Mouse (Mus musculus): Measurements from ENCODE around the gene Dcaf7. TPM values are rescaled to one million over a fixed set of nuclear protein-coding genes. Genes with fewer than 3 reads are reported as not detected.

Gene Dcaf7
- polyA plus RNA-seq, 1 experiment = 66.7 TPM

DNA sequence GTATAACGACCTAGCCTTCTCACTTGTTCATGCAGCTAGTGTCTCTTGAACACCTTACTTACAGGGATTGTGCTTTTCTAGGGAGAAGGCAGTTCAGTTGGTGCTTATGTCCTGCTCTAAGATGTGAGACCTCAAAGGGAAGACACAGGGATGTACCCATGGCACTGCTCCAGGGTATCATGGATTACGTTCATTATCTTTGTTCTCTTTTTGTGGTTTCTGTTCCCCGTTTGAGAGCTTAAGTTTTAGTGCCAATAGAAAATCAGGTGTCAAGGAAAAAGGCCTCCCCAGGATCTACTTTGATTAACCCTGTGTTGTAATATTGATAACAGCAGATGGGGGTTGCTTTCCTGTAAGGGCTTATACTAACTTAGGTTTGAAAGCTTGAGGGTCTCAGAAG is 37.1 kb downstream of the Dcaf7 start:
- Histone ChIP-seq H3K27me3 (ENCODE audit: control insufficient read depth, insufficient read depth, low read length) (no peaks in the 10 kb centered on the region), H3K4me1 (ENCODE audit: control insufficient read depth, insufficient read depth, low read length) (no peaks in the 10 kb centered on the region), H3K27ac (ENCODE audit: control insufficient read depth, insufficient read depth, low read depth, low read length) (no peak overlapping the region), H3K36me3 (ENCODE audit: control insufficient read depth, insufficient read depth, low read length) (peaks cover 1% of the 10 kb centered on the region; the same call in 1 of the 2 replicates), H3K4me3 (ENCODE audit: control insufficient read depth, low read depth, low read length) (no peak overlapping the region)
- TF ChIP-seq POLR2A (IDR thresholded peaks at IDR 0.05; ENCODE audit: control insufficient read depth, low read depth, low read length) = no peak
- TF ChIP-seq CTCF (IDR thresholded peaks at IDR 0.05; ENCODE audit: control insufficient read depth, insufficient read depth, insufficient replicate concordance, low read depth, low read length) = no peak

DNA sequence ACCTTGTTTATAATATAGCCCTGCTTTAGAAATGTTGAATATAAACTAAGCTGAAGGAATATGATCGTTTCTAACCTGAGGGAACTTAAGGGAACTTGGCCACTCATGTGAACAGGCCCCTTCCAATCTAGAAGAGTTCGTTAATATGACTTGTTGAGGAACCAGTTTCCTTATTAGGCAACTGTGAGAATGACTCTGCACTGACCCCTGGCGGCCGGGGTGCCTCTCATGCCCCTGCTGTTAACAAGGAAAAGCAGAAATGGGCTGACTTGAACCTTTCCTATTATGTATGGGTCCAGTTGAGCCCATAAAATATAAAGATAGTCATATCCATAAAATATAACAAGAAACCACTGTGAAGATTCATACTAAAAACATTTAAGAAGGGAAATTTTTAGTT is 39.6 kb downstream of the Dcaf7 start:
- Histone ChIP-seq H3K27me3 (ENCODE audit: control insufficient read depth, insufficient read depth, low read length) (no peaks in the 10 kb centered on the region), H3K27ac (ENCODE audit: control insufficient read depth, insufficient read depth, low read depth, low read length) (no peak overlapping the region), H3K36me3 (ENCODE audit: control insufficient read depth, insufficient read depth, low read length) (peaks cover 1% of the 10 kb centered on the region; the same call in 1 of the 2 replicates), H3K4me1 (ENCODE audit: control insufficient read depth, insufficient read depth, low read length) (no peaks in the 10 kb centered on the region), H3K4me3 (ENCODE audit: control insufficient read depth, low read depth, low read length) (no peak overlapping the region)
- TF ChIP-seq POLR2A (IDR thresholded peaks at IDR 0.05; ENCODE audit: control insufficient read depth, low read depth, low read length) (no peak), CTCF (IDR thresholded peaks at IDR 0.05; ENCODE audit: control insufficient read depth, insufficient read depth, insufficient replicate concordance, low read depth, low read length) (peak; percentile 54; the same call in 1 of the 2 replicates)

DNA sequence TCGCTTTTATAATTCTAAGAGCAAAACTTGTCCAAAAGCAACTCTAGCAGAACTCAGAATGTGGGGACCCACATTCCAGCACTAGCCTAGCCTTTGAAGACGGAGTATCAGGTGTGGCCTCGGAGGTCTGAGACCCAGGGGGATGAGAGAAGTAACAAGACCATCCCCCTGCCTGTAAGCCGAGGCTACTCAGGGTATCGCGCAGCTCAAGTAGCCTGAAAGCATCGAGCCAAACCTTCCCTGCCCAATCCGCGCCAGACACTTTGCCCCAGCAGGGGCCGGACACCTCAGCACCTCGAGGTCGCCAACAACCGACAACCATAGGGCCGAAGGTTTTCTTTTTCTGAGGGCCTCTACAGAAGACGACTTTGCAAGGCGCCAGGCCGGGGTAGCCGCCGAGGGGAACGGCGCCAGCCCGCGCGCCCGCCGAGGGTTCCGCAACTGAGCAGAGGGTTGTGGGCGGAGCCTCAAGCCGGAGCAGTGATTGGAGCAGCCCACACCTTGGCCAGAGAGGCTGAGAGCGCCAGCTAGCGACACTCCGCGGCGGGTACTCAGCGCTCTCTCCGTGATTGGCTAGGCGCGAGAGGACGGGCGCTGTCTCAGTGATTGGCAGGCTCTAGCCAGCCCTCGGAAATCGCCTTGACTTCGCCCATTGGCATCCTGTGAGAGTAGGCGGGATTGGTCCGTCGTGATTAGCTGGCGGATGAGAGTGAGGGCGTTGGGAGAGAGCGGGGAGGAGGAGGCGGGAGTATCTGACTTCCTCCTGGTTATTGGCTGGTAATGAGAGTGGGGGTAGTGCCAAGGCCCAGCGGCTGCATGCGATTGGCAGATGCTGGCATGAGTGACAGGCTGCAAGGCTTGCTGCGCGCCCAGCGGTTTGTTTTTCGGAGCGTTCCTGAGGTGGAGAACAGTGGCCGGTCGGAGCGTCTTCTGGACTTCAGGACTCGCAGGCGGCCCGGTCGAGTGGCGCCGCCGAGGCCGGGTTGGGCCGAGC is 47.3 kb downstream of the Dcaf7 start, which contains the start of gene Map3k3:
TSS of gene Map3k3 (plus strand) at position 906 of the 994 bp plus-strand sequence.
- Histone ChIP-seq H3K4me1 (ENCODE audit: control insufficient read depth, insufficient read depth, low read length) (peaks cover 3% of the 10 kb centered on the region), H3K27ac (ENCODE audit: control insufficient read depth, insufficient read depth, low read depth, low read length) (peak within 1 kb of the TSS; percentile 91), H3K27me3 (ENCODE audit: control insufficient read depth, insufficient read depth, low read length) (no peaks in the 10 kb centered on the region), H3K4me3 (ENCODE audit: control insufficient read depth, low read depth, low read length) (peak within 1 kb of the TSS; percentile 96), H3K36me3 (ENCODE audit: control insufficient read depth, insufficient read depth, low read length) (no peaks in the 10 kb centered on the region)
- TF ChIP-seq CTCF (IDR thresholded peaks at IDR 0.05; ENCODE audit: control insufficient read depth, insufficient read depth, insufficient replicate concordance, low read depth, low read length) = peak; percentile 3; the same call in 1 of the 2 replicates
- peak; percentile 84 for TF ChIP-seq POLR2A (IDR thresholded peaks at IDR 0.05; ENCODE audit: control insufficient read depth, low read depth, low read length)

DNA sequence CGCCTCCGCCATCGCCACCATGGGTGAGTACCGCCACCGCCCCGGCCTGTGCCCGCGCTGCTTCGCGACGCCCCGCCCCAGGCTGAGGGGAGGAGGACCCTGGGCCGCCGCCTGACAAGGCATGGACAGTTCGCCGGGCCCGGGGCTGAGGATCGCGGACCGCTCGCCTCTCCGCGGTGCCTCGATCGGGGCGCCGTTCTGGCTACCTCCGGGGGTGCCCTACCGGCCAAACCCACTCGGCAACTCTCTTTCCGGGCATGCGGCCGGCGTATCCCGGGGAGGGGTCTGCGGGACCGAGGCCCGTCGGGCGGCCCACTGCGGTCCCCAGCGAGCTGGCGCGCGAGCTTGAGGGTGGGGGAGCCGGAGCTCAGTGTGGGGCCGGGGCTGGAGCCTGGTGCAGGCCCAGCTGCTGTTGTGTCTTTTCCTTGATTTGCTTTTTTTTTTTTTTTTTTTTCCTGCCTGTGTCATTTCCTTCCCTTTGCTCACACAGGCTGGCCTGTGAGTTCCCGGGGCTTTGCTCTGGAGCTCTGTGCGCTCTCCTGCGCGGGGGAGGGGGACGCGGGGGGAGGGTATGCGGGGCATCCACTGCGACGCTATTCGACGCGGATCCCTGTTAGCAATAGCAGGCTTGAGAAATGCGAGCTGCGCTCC is 48.4 kb downstream of the Dcaf7 start:
- Histone ChIP-seq H3K4me3 (ENCODE audit: control insufficient read depth, low read depth, low read length) (peak overlapping the region; percentile 96), H3K27me3 (ENCODE audit: control insufficient read depth, insufficient read depth, low read length) (no peaks in the 10 kb centered on the region), H3K36me3 (ENCODE audit: control insufficient read depth, insufficient read depth, low read length) (no peaks in the 10 kb centered on the region), H3K4me1 (ENCODE audit: control insufficient read depth, insufficient read depth, low read length) (peaks cover 3% of the 10 kb centered on the region), H3K27ac (ENCODE audit: control insufficient read depth, insufficient read depth, low read depth, low read length) (peak overlapping the region; percentile 88)
- TF ChIP-seq CTCF (IDR thresholded peaks at IDR 0.05; ENCODE audit: control insufficient read depth, insufficient read depth, insufficient replicate concordance, low read depth, low read length) = no peak

GRCm38 (mm10) chr11:106098223-106098622 is 61.6 kb downstream of the Dcaf7 start:
- no peaks in the 10 kb centered on the region for H3K36me3 ChIP-seq (ENCODE audit: control insufficient read depth, insufficient read depth, low read length)
- H3K27me3 ChIP-seq (ENCODE audit: control insufficient read depth, insufficient read depth, low read length) = no peaks in the 10 kb centered on the region
- no peak for TF ChIP-seq CTCF (IDR thresholded peaks at IDR 0.05; ENCODE audit: control insufficient read depth, insufficient read depth, insufficient replicate concordance, low read depth, low read length)
- TF ChIP-seq POLR2A (IDR thresholded peaks at IDR 0.05; ENCODE audit: control insufficient read depth, low read depth, low read length) = no peak
- H3K4me3 ChIP-seq (ENCODE audit: control insufficient read depth, low read depth, low read length) = no peak overlapping the region
- no peak overlapping the region for H3K27ac ChIP-seq (ENCODE audit: control insufficient read depth, insufficient read depth, low read depth, low read length)
- no peaks in the 10 kb centered on the region for H3K4me1 ChIP-seq (ENCODE audit: control insufficient read depth, insufficient read depth, low read length)

GRCm38 (mm10) chr11:106102866-106103265 is 66.2 kb downstream of the Dcaf7 start:
- Histone ChIP-seq H3K36me3 (ENCODE audit: control insufficient read depth, insufficient read depth, low read length) (no peaks in the 10 kb centered on the region), H3K27me3 (ENCODE audit: control insufficient read depth, insufficient read depth, low read length) (no peaks in the 10 kb centered on the region), H3K4me3 (ENCODE audit: control insufficient read depth, low read depth, low read length) (no peak overlapping the region), H3K27ac (ENCODE audit: control insufficient read depth, insufficient read depth, low read depth, low read length) (no peak overlapping the region), H3K4me1 (ENCODE audit: control insufficient read depth, insufficient read depth, low read length) (no peaks in the 10 kb centered on the region)
- TF ChIP-seq CTCF (IDR thresholded peaks at IDR 0.05; ENCODE audit: control insufficient read depth, insufficient read depth, insufficient replicate concordance, low read depth, low read length) (no peak), POLR2A (IDR thresholded peaks at IDR 0.05; ENCODE audit: control insufficient read depth, low read depth, low read length) (no peak)

GRCm38 (mm10) chr11:106106047-106106587 is 69.4 kb downstream of the Dcaf7 start:
- Histone ChIP-seq H3K4me1 (ENCODE audit: control insufficient read depth, insufficient read depth, low read length) (no peaks in the 10 kb centered on the region), H3K36me3 (ENCODE audit: control insufficient read depth, insufficient read depth, low read length) (no peaks in the 10 kb centered on the region; the same call in 1 of the 2 replicates), H3K27ac (ENCODE audit: control insufficient read depth, insufficient read depth, low read depth, low read length) (no peak overlapping the region), H3K4me3 (ENCODE audit: control insufficient read depth, low read depth, low read length) (no peak overlapping the region), H3K27me3 (ENCODE audit: control insufficient read depth, insufficient read depth, low read length) (no peaks in the 10 kb centered on the region)
- TF ChIP-seq POLR2A (IDR thresholded peaks at IDR 0.05; ENCODE audit: control insufficient read depth, low read depth, low read length) = no peak
- TF ChIP-seq CTCF (IDR thresholded peaks at IDR 0.05; ENCODE audit: control insufficient read depth, insufficient read depth, insufficient replicate concordance, low read depth, low read length) = no peak

Other genes starting within 250 kb of the Dcaf7 start
- 21.8 and 36.1 TPM in 2 replicates for gene Cyb561, start 83.5 kb upstream of the Dcaf7 start, polyA plus RNA-seq (2012; rRNA removed)
- 389 and 421 TPM in 2 replicates for gene Ace, start 68.9 kb upstream of the Dcaf7 start, polyA plus RNA-seq (2012; rRNA removed)
- 78.7 and 82.6 TPM in 2 replicates for gene Ace3, start 42.2 kb upstream of the Dcaf7 start, polyA plus RNA-seq (2012; rRNA removed)
- 0.41 and 0.46 TPM in 2 replicates for gene Kcnh6, start 28.7 kb upstream of the Dcaf7 start, polyA plus RNA-seq (2012; rRNA removed)
- gene Taco1, start 29.2 kb downstream of the Dcaf7 start, polyA plus RNA-seq (2012; rRNA removed) = 3.5 and 4.3 TPM in 2 replicates
- 10.5 and 11.3 TPM in 2 replicates for gene Map3k3, start 47.7 kb downstream of the Dcaf7 start, polyA plus RNA-seq (2012; rRNA removed)
- 124 and 142 TPM in 2 replicates for gene Gm10840, start 124.0 kb downstream of the Dcaf7 start, polyA plus RNA-seq (2012; rRNA removed)
- 1,077 and 1,168 TPM in 2 replicates for gene Limd2, start 124.0 kb downstream of the Dcaf7 start, polyA plus RNA-seq (2012; rRNA removed)
- gene Strada, start 165.3 kb downstream of the Dcaf7 start, polyA plus RNA-seq (2012; rRNA removed) = 153 and 157 TPM in 2 replicates
- 8.2 and 11.0 TPM in 2 replicates for gene Ccdc47, start 179.5 kb downstream of the Dcaf7 start, polyA plus RNA-seq (2012; rRNA removed)
- 12.0 and 13.2 TPM in 2 replicates for gene Ddx42, start 180.1 kb downstream of the Dcaf7 start, polyA plus RNA-seq (2012; rRNA removed)
- 16.0 and 17.2 TPM in 2 replicates for gene Ftsj3, start 219.2 kb downstream of the Dcaf7 start, polyA plus RNA-seq (2012; rRNA removed)
- gene Psmc5, start 219.3 kb downstream of the Dcaf7 start, polyA plus RNA-seq (2012; rRNA removed) = 81.2 and 90.9 TPM in 2 replicates
- gene Smarcd2, start 236.1 kb downstream of the Dcaf7 start, polyA plus RNA-seq (2012; rRNA removed) = 74.7 and 74.9 TPM in 2 replicates
- 92.3 and 97.5 TPM in 2 replicates for gene Tcam1, start 239.8 kb downstream of the Dcaf7 start, polyA plus RNA-seq (2012; rRNA removed)

Data from testis, adult 2 months (tissue).